33 mouse cellular contexts compared by ENCODE assay signal in the genomic region with DNA sequence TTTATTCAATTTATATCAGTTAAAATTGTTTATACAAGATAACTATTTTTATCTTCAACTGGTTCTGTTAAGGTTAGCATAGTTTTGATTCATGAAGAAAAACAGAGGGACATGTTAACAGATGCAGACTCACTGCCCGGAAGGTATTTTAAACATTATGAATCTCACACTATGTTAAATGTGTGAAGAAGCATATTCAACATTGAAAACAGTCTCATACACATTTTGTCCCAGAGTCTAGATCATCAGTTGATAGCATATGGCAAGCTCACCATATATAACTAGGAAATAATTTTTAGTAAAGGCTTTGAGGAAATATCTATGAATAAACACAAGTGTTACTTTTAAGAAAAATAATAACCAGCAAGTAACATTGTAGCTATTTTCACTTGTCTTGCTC.
"Had no signal": no experiment of that assay in that cellular context is flagged by ENCODE, and none has a peak within 500 bp of the region (broad histone marks: within the 10 kb centered on the region; RNA-seq: fewer than 3 reads in every experiment).

No protein-coding gene starts in this region.

- DNase-seq: heart, postnatal 10 days; heart, postnatal 14 days; heart, postnatal 36 days; heart, postnatal 4 days; kidney, adult 11 months; kidney, adult 18-20 months; kidney, adult 2 months; kidney, adult 8-10 months; kidney, adult 9 months; kidney, postnatal 10 days; kidney, postnatal 14 days; kidney, postnatal 25 days; kidney, postnatal 36 days; kidney, postnatal 4 days; layer of hippocampus, adult 9-11 months; layer of hippocampus, postnatal 36 days had no signal

- ATAC-seq: hindbrain, embryonic 16.5 days; hindbrain, postnatal 0 days; inflammation-experienced regulatory T-cells, adult 6 months; intestine, embryonic 15.5 days; intestine, embryonic 16.5 days; intestine, postnatal 0 days had no signal

- H3K27ac ChIP-seq: heart, embryonic 13.5 days; heart, embryonic 15.5 days; hindbrain, embryonic 10.5 days; hindbrain, embryonic 12.5 days; hindbrain, embryonic 13.5 days; hindbrain, embryonic 14.5 days; hindbrain, embryonic 15.5 days; hindbrain, postnatal 0 days; intestine, embryonic 15.5 days; kidney, embryonic 15.5 days; kidney, postnatal 0 days; left cerebral cortex, adult 2 months had no signal

- H3K4me3 ChIP-seq: heart, embryonic 12.5 days; heart, embryonic 13.5 days; heart, embryonic 15.5 days; hindbrain, embryonic 10.5 days; hindbrain, embryonic 12.5 days; hindbrain, embryonic 13.5 days; hindbrain, embryonic 15.5 days; intestine, embryonic 15.5 days; kidney, embryonic 15.5 days; left cerebral cortex, adult 2 months had no signal
